Mouse (Mus musculus): Measurements from ENCODE around the gene Grap.

- TF ChIP-seq CTCF (IDR thresholded peaks at IDR 0.05; ENCODE audit: low read depth), result no peak
- no peak for TF ChIP-seq EP300 (IDR thresholded peaks at IDR 0.05; ENCODE audit: low read depth)
Measured at GRCm38 (mm10) chr11:61625136-61625535, 27.9 kb upstream of the Grap start.
